Mouse (Mus musculus): ENCODE data around the gene Sh3rf3.

The Sh3rf3 gene

GRCm38 (mm10) chr10:59112755-59113154 is 299.6 kb downstream of the Sh3rf3 start:
- peak in 1 of 2 experiments; percentile 19 for DNase-seq

- peak; percentile 35 to 50 for DNase-seq
Observed at GRCm38 (mm10) chr10:59113386-59113785, 300.2 kb downstream of the Sh3rf3 start.

- DNase-seq: peak; percentile 74 to 79
Observed at GRCm38 (mm10) chr10:59114535-59115291, 301.6 kb downstream of the Sh3rf3 start.

- DNase-seq: no peak
Observed at GRCm38 (mm10) chr10:59115691-59116090, 302.5 kb downstream of the Sh3rf3 start.

- peak; percentile 25 to 41 for DNase-seq
Observed at GRCm38 (mm10) chr10:59116331-59116730, 303.2 kb downstream of the Sh3rf3 start.

GRCm38 (mm10) chr10:59117555-59117954 is 304.4 kb downstream of the Sh3rf3 start:
- no peak for DNase-seq

- DNase-seq: no peak
Observed at GRCm38 (mm10) chr10:59119001-59119400, 305.8 kb downstream of the Sh3rf3 start.

GRCm38 (mm10) chr10:59119811-59120210 is 306.7 kb downstream of the Sh3rf3 start:
- no peak for DNase-seq

GRCm38 (mm10) chr10:59125497-59125896 is 312.3 kb downstream of the Sh3rf3 start:
- no peak for DNase-seq

GRCm38 (mm10) chr10:59127637-59128036 is 314.5 kb downstream of the Sh3rf3 start:
- no peak for DNase-seq

- peak; percentile 41 to 62 for DNase-seq
Observed at GRCm38 (mm10) chr10:59131926-59132628, 318.9 kb downstream of the Sh3rf3 start.

- no peak for DNase-seq
Observed at GRCm38 (mm10) chr10:59133478-59134009, 320.4 kb downstream of the Sh3rf3 start.

- peak in 1 of 2 experiments; percentile 60 for DNase-seq
Observed at GRCm38 (mm10) chr10:59149956-59150383, 336.8 kb downstream of the Sh3rf3 start.

- DNase-seq: no peak
Observed at GRCm38 (mm10) chr10:59150938-59151657, 337.9 kb downstream of the Sh3rf3 start.

- DNase-seq: peak in 1 of 2 experiments; percentile 7
Observed at GRCm38 (mm10) chr10:59152544-59153081, 339.5 kb downstream of the Sh3rf3 start.

- DNase-seq: no peak
Observed at GRCm38 (mm10) chr10:59158627-59159026, 345.5 kb downstream of the Sh3rf3 start.

GRCm38 (mm10) chr10:59162185-59162897 is 349.2 kb downstream of the Sh3rf3 start:
- no peak for DNase-seq

- DNase-seq: peak; percentile 43 to 50
Observed at GRCm38 (mm10) chr10:59166104-59166944, 353.2 kb downstream of the Sh3rf3 start.

GRCm38 (mm10) chr10:59171042-59171441 is 357.9 kb downstream of the Sh3rf3 start:
- DNase-seq: no peak

- DNase-seq: no peak
Observed at GRCm38 (mm10) chr10:59172539-59172938, 359.4 kb downstream of the Sh3rf3 start.

GRCm38 (mm10) chr10:59179620-59180019 is 366.5 kb downstream of the Sh3rf3 start:
- DNase-seq: no peak

All from lung, adult 18-20 months (tissue).